Mouse (Mus musculus) midbrain, embryonic 16.5 days (tissue): ENCODE data around the gene Lpin3. TPM values are rescaled to one million over a fixed set of nuclear protein-coding genes. Genes with fewer than 3 reads are reported as not detected.
A peak's percentile ranks its signal among the peaks of the same experiment; 100 is the strongest.

Experiments used
- ATAC-seq: fragments of 200-750 bp; cut with Nextera tagmentation; 2 replicates; pipeline ENCODE4 v1.8.0; 2017; ENCODE audit warnings: moderate TSS enrichment
- H3K27ac ChIP-seq: fragments of 300-500 bp; sonication (generic); 2 replicates; pipeline ENCODE4 v1.5.1; 2014; ENCODE audit warnings: mild to moderate bottlenecking, low read length, mixed read lengths
- H3K27me3 ChIP-seq: fragments of 300-500 bp; sonication (generic); 2 replicates; pipeline ENCODE4 v1.6.1; 2014; ENCODE audit warnings: low read depth, low read length, mixed read lengths; ENCODE audit not compliant: control insufficient read depth, insufficient read depth
- H3K36me3 ChIP-seq: fragments of 300-500 bp; sonication (generic); 2 replicates; pipeline ENCODE4 v1.6.1; 2014; ENCODE audit warnings: mild to moderate bottlenecking, low read length, moderate library complexity, mixed read lengths; ENCODE audit not compliant: control insufficient read depth, insufficient read depth
- H3K4me1 ChIP-seq: fragments of 300-500 bp; sonication (generic); 2 replicates; pipeline ENCODE4 v1.6.1; 2014; ENCODE audit warnings: mild to moderate bottlenecking, low read length, mixed read lengths; ENCODE audit not compliant: control insufficient read depth, insufficient read depth
- H3K4me2 ChIP-seq: fragments of 300-500 bp; sonication (generic); 2 replicates; pipeline ENCODE4 v1.6.1; 2014; ENCODE audit warnings: mild to moderate bottlenecking, low read length, mixed read lengths
- H3K4me3 ChIP-seq: fragments of 300-500 bp; sonication (generic); 2 replicates; pipeline ENCODE4 v1.5.1; 2014; ENCODE audit warnings: low read depth, mild to moderate bottlenecking, low read length, moderate library complexity, mixed read lengths
- H3K9ac ChIP-seq: fragments of 300-500 bp; sonication (generic); 2 replicates; pipeline ENCODE4 v1.6.1; 2014; ENCODE audit warnings: low read depth, low read length, mixed read lengths
- H3K9me3 ChIP-seq: fragments of 300-500 bp; sonication (generic); replicated peaks from 2 replicates; pipeline ENCODE4 v1.6.1; 2014; ENCODE audit warnings: mild to moderate bottlenecking, low read length, mixed read lengths; ENCODE audit not compliant: control insufficient read depth, poor library complexity, severe bottlenecking
- WGBS: fragments of 180-500 bp; shearing (Covaris S2); extraction: QIAGEN DNeasy Blood & Tissue Kit; methylation state at CpG from one replicate; pipeline ENCODE4 v1.1.7; 2014; 5-methylcytosine and 5-hydroxymethylcytosine counted together
- polyA plus RNA-seq: library from polyadenylated mRNA; unstranded; fragments of >200 nt; fragmentation: Nextera tagmentation; extraction: Ambion mirVana; gene quantifications from 2 replicates; pipeline ENCODE4 v1.2.1, GENCODE M21; 2015

Lpin3 gene
- polyA plus RNA-seq, 1 experiment from 2014 or later = 0.33 TPM

DNA sequence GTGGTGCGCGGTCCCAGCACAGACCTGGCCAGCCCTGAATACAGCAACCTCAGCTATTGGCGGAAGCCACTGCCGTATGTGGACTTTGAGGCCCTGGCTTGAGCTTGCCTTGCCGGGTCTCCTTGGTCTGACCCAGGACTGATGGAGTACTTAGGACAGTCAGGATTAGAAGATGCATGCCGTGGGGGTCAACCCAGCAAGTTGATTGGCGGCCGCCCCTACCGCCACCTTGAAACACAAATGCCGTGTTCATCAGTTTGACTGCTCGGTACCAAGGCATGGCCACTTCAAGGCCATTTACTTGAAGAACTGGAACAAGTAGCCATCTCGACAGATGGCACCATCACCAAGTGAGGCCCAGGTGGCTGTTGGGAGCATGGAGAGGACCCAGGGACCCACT lies 24.8 kb downstream of the Lpin3 start:
- Histone ChIP-seq H3K9ac (no peak overlapping the region), H3K36me3 (no peaks in the 10 kb centered on the region), H3K27me3 (peaks cover 9% of the 10 kb centered on the region), H3K9me3 (no peaks in the 10 kb centered on the region), H3K4me2 (no peak overlapping the region), H3K27ac (no peak overlapping the region), H3K4me3 (no peak overlapping the region), H3K4me1 (no peaks in the 10 kb centered on the region)
- 93% methylated on average over 12 of the region's 12 CpGs for WGBS
- no peak for ATAC-seq

DNA sequence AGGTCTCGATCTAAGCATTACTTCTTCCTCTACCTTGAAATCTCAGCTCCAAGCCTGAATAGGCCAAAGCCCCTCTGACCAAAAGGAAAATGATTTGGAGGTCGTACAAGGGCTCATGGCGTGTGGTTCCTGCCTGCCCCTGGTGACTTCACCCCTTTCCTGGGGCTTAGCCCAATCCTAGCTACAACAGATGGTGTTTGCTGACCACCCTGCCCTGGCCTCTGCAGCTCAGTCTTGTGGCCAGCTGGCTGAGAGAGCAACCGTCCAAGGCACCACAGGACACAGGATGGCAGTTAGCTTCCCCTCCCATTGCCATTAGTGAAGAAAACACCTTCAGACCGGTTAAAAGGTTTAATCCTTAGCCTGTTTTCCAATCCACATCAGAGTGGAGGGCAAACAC lies 25.6 kb downstream of the Lpin3 start:
- H3K9me3 ChIP-seq = no peaks in the 10 kb centered on the region
- H3K4me3 ChIP-seq = no peak overlapping the region
- H3K27me3 ChIP-seq = peaks cover 16% of the 10 kb centered on the region
- 76% methylated on average over 5 of the region's 5 CpGs for WGBS
- no peak for ATAC-seq
- H3K36me3 ChIP-seq = no peaks in the 10 kb centered on the region
- H3K4me2 ChIP-seq = no peak overlapping the region
- no peak overlapping the region for H3K27ac ChIP-seq
- no peak overlapping the region for H3K9ac ChIP-seq
- no peaks in the 10 kb centered on the region for H3K4me1 ChIP-seq

DNA sequence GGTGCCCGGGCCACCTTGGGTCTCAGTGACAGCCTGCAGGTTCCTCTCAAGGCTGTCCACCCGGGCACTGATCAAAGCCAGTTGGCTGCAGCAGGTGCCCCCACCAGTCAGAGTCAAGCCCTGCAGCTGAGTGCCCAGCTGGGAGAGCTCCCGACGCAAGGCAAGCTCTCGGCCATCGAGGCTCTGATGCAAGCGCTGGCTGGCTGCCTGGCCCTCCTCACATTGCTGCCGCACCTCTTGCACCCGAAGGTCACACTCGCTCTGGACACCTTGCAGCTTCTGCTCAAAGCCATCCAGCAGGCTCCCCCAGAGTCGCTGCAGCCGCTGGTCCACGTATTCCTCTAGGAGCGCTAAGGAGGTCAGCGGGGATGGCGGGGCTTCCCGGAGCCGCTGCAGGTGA lies 28.1 kb downstream of the Lpin3 start:
- H3K4me1 ChIP-seq = peaks cover 11% of the 10 kb centered on the region
- H3K27me3 ChIP-seq = peaks cover 33% of the 10 kb centered on the region
- H3K27ac ChIP-seq = no peak overlapping the region
- H3K9ac ChIP-seq = no peak overlapping the region
- no peaks in the 10 kb centered on the region for H3K9me3 ChIP-seq
- WGBS = 61% methylated on average over 18 of the region's 18 CpGs
- no peak for ATAC-seq
- no peaks in the 10 kb centered on the region for H3K36me3 ChIP-seq
- no peak overlapping the region for H3K4me3 ChIP-seq
- no peak overlapping the region for H3K4me2 ChIP-seq

DNA sequence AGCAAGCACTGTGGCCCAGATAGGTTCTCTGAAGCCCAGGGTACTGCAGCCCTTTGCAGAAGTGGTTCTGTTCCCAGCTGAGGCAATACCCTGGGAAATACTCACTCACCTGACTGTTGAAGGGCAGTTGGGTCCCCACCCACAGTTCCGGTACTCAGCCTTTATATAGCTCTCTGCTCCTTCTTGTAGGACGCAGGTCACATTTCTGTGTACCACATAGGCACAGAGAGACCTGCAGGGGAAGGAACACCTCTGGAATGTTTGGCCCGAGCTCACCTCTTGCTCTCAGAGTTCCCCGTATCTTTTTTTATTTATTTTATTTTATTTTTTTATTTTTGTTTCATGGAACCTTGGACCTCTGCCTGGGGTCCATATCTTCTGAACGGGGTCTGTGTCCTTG lies 30.2 kb downstream of the Lpin3 start:
- no peaks in the 10 kb centered on the region for H3K36me3 ChIP-seq
- no peak overlapping the region for H3K4me2 ChIP-seq
- 86% methylated on average over 5 of the region's 5 CpGs for WGBS
- no peaks in the 10 kb centered on the region for H3K9me3 ChIP-seq
- no peak overlapping the region for H3K4me3 ChIP-seq
- no peak overlapping the region for H3K9ac ChIP-seq
- H3K4me1 ChIP-seq = peaks cover 11% of the 10 kb centered on the region
- ATAC-seq = no peak
- no peak overlapping the region for H3K27ac ChIP-seq
- H3K27me3 ChIP-seq = peaks cover 36% of the 10 kb centered on the region

DNA sequence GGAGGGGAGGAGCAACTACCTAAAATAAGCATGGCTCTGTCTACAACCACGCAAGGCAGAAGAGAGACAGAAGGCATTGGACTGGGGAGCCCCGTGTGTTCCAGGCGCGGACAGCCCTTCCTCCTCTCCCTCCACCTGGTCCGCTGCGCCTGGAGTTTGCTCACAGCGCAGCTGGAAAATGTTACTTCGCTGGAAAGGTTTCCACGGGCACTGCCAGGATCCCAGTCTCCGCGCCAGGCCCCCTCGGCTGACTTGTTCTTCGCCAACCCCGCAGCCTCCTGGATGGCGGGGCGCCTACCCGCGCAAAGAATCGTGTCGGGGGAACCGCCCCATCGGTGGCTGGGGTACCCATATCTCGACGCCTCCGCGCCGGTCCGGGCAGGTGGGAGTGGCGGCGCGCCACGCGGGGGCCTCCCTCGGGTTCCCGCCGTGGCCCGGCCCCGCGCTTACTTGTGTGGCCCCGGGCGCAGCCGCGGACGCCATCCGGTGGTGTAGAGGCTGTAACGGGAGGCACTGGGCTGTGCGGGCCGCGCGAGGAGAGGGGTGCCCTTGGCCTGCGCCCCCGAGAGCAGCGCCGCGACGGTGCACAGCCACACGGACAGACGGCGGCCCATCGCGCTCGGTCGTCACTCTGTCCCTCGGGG lies 31.2 kb downstream of the Lpin3 start:
- H3K27ac ChIP-seq = no peak overlapping the region
- ATAC-seq = peak; percentile 65; the same call in 1 of the 2 replicates
- H3K4me2 ChIP-seq = peak overlapping the region; percentile 86
- peaks cover 11% of the 10 kb centered on the region for H3K4me1 ChIP-seq
- peaks cover 36% of the 10 kb centered on the region for H3K27me3 ChIP-seq
- under 1% methylated on average over 64 of the region's 64 CpGs for WGBS
- no peaks in the 10 kb centered on the region for H3K9me3 ChIP-seq
- H3K36me3 ChIP-seq = no peaks in the 10 kb centered on the region
- peak overlapping the region; percentile 45 for H3K4me3 ChIP-seq
- H3K9ac ChIP-seq = peak overlapping the region; percentile 55

DNA sequence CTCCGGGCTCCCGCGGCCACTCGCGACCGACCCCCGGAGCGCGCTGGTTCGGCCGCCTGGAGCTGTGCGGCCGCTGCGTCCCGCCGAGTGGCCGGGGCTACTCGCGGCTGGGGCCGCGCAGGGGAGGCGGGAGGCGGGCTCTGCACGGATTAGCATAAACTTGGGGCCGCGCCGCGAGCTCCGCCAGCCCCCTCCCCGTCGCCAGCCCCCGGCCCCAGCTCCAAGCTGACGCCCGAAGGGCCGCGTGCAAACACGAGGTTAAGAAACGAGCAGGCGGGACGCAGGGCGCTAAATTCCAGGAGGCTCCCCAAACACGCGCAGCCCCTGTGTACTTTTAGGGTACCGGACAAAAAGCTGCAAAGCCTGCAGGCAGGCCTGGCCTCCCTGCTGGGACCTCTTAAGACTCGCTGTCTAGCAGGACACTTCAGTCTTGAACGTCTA lies 31.8 kb downstream of the Lpin3 start, which contains the start of gene Emilin3:
Gene Emilin3 (minus strand): TSS at position 98 of the 441 bp plus-strand sequence.
- H3K27me3 ChIP-seq = peaks cover 36% of the 10 kb centered on the region
- 1% methylated on average over 31 of the region's 46 CpGs for WGBS

DNA sequence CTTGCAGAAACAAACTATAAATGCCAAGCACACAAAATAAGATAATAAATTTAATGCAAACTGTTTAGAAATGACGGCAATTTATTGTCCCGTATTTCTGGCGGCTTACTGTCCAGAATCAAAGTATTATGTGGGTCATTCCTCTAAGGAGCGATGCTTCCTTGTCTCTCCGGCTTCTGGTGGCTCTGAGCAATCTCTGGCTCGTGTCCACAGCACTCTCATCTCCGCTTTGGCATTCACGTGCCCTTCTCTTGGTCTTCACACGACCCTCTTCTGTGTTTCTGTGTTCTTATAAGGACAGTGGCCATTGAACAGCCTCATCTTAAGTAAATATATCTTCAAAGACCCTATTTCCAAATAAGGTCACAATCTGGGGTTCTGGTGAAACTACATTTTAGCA lies 34.2 kb downstream of the Lpin3 start:
- Histone ChIP-seq H3K9ac (no peak overlapping the region), H3K4me2 (no peak overlapping the region), H3K4me3 (no peak overlapping the region), H3K27me3 (peaks cover 34% of the 10 kb centered on the region), H3K9me3 (no peaks in the 10 kb centered on the region), H3K36me3 (no peaks in the 10 kb centered on the region), H3K4me1 (peaks cover 12% of the 10 kb centered on the region), H3K27ac (no peak overlapping the region)
- no peak for ATAC-seq
- 87% methylated on average over 9 of the region's 9 CpGs for WGBS

More for the DNA sequence above, 31.8 kb downstream of the Lpin3 start, which contains the start of gene Emilin3:
- Histone ChIP-seq H3K9ac (peak within 1 kb of the TSS; percentile 55), H3K9me3 (no peaks in the 10 kb centered on the region), H3K4me1 (peaks cover 11% of the 10 kb centered on the region), H3K36me3 (no peaks in the 10 kb centered on the region), H3K4me3 (peak within 1 kb of the TSS; percentile 45), H3K4me2 (peak within 1 kb of the TSS; percentile 86), H3K27ac (no peak within 1 kb of the TSS)
- ATAC-seq = 0 out of 2 replicates have a peak, but pooled peaks have one; percentile 10

DNA sequence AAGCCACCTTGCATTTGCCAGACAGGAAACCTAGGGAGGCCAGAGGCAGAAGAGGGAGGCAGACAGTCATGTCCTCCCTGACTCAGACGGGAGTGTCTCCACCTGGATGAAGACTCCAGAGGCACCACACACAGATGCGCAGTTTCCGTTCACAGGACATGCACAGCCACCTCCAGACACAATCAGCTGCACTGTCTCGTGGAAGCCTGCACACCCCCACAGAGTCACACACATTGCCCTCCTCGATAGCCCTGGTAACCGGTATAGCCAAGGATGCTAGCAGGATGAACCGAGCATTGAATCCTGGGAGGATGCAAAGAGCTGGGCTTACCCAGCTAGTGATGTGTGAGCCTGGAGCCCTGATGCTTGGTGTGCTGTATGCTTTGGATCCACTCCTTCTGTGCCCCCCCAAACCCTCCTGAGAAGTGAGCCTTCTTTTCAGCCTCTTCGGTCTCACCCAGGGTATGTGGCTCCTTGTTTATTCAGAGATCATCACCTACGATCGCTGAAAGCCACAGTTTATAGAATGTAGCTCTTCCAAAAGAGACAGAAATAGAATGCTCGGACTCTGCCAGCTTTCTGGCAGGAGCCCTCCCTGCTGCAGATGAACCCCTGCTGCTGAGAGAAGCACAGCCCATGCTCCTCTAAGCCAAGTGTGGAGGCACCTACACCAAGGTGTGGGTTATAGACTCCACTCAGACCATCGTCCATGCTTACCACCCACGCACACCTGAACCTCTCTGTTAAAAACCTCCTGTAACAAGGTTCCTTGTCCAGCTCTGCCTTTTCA lies 35.5 kb downstream of the Lpin3 start:
- Histone ChIP-seq H3K27me3 (peaks cover 21% of the 10 kb centered on the region), H3K9ac (no peak overlapping the region), H3K36me3 (no peaks in the 10 kb centered on the region), H3K27ac (no peak overlapping the region), H3K4me1 (peaks cover 12% of the 10 kb centered on the region), H3K4me2 (no peak overlapping the region), H3K9me3 (no peaks in the 10 kb centered on the region), H3K4me3 (no peak overlapping the region)
- no peak for ATAC-seq
- WGBS = 76% methylated on average over 13 of the region's 13 CpGs

DNA sequence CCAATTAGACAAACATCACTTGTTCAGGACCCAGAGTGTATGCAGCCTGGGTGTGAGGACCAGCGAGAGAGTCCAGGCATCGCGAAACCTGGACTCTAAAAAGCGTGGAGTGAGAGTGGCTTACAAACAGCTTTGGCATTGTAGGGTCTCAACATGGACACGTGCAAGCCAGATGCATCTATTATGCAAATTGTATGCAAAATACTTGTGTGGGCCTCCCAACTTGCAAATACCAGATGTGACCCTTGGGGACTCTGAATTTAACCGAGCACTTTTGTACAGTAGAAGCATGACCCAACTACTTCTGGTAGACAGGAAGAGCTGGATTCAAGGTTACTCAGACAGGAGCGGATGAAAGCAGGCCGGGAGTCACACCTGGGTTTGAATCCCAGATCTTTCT lies 36.2 kb downstream of the Lpin3 start:
- no peak overlapping the region for H3K4me3 ChIP-seq
- peaks cover 7% of the 10 kb centered on the region for H3K4me1 ChIP-seq
- H3K27me3 ChIP-seq = peaks cover 14% of the 10 kb centered on the region
- no peak overlapping the region for H3K9ac ChIP-seq
- no peaks in the 10 kb centered on the region for H3K36me3 ChIP-seq
- no peaks in the 10 kb centered on the region for H3K9me3 ChIP-seq
- no peak overlapping the region for H3K4me2 ChIP-seq
- no peak overlapping the region for H3K27ac ChIP-seq
- 62% methylated on average over 8 of the region's 8 CpGs for WGBS
- no peak for ATAC-seq
